Mouse (Mus musculus) regulatory T cell (primary cell): ENCODE measurements at regions not wholly inside any gene's neighbourhood (a gene's known extent, or its start where the extent isn't known, plus 50 kb on each side); places are given as distances from the start of the nearest gene placed in this dataset.

Source experiments
- in situ Hi-C: fragments of 300-600 bp; cut with MboI, MseI; formaldehyde crosslinking; loops from one replicate; pipeline ENCODE4 v1.15.1; 2025; ENCODE audit warnings: high pct_unique_total_duplicates

GRCm38 (mm10) chr9:82712769-82713733 is 116.3 kb upstream of the Irak1bp1 start:
- in situ Hi-C loops: no loop called here

GRCm38 (mm10) chr9:82728652-82729051 is 100.7 kb upstream of the Irak1bp1 start:
- in situ Hi-C loops: no loop called here

GRCm38 (mm10) chr9:82729646-82730045 is 99.7 kb upstream of the Irak1bp1 start:
- in situ Hi-C loops: no loop called here

- in situ Hi-C loops: no loop called here
Observed at GRCm38 (mm10) chr9:82733024-82733585, 96.2 kb upstream of the Irak1bp1 start.

- in situ Hi-C loops: no loop called here
Observed at GRCm38 (mm10) chr9:82734959-82735358, 94.4 kb upstream of the Irak1bp1 start.

- in situ Hi-C loops: no loop called here
Observed at GRCm38 (mm10) chr9:82759979-82760378, 69.4 kb upstream of the Irak1bp1 start.

- in situ Hi-C loops: no loop called here
Observed at GRCm38 (mm10) chr9:82760682-82761468, 68.5 kb upstream of the Irak1bp1 start.

- in situ Hi-C loops: no loop called here
Observed at GRCm38 (mm10) chr9:82763651-82764050, 65.7 kb upstream of the Irak1bp1 start.
